Mouse (Mus musculus) liver, embryonic 16.5 days (tissue): Measurements from ENCODE around the gene Mettl3. TPM values are rescaled to one million over a fixed set of nuclear protein-coding genes. Genes with fewer than 3 reads are reported as not detected.

Source experiments
- ATAC-seq: fragments of 200-750 bp; cut with Nextera tagmentation; 2 replicates; pipeline ENCODE4 v1.8.0; 2017; ENCODE audit warnings: low read depth, mild to moderate bottlenecking, moderate number of reproducible peaks, moderate library complexity
- H3K27ac ChIP-seq: fragments of 300-500 bp; sonication (generic); 2 replicates; pipeline ENCODE4 v1.5.1; 2014; ENCODE audit warnings: mild to moderate bottlenecking, low read length
- H3K27me3 ChIP-seq: fragments of 300-500 bp; sonication (generic); 2 replicates; pipeline ENCODE4 v1.6.1; 2014; ENCODE audit warnings: low read depth, low read length, mixed read lengths; ENCODE audit not compliant: control insufficient read depth, insufficient read depth
- H3K36me3 ChIP-seq: fragments of 300-500 bp; sonication (generic); 2 replicates; pipeline ENCODE4 v1.6.1; 2014; ENCODE audit warnings: mild to moderate bottlenecking; ENCODE audit not compliant: control insufficient read depth, insufficient read depth
- H3K4me1 ChIP-seq: fragments of 300-500 bp; sonication (generic); 2 replicates; pipeline ENCODE4 v1.6.1; 2014; ENCODE audit warnings: low read depth, low read length, mixed read lengths; ENCODE audit not compliant: control insufficient read depth
- H3K4me2 ChIP-seq: fragments of 300-500 bp; sonication (generic); 2 replicates; pipeline ENCODE4 v1.6.1; 2014; ENCODE audit warnings: low read depth, low read length, mixed read lengths
- H3K4me3 ChIP-seq: fragments of 300-500 bp; sonication (generic); 2 replicates; pipeline ENCODE4 v1.5.1; 2014; ENCODE audit warnings: low read depth, mild to moderate bottlenecking, low read length
- H3K9ac ChIP-seq: fragments of 300-500 bp; sonication (generic); 2 replicates; pipeline ENCODE4 v1.6.1; 2014; ENCODE audit warnings: low read depth, low read length
- H3K9me3 ChIP-seq: fragments of 300-500 bp; sonication (generic); replicated peaks from 2 replicates; pipeline ENCODE4 v1.6.1; 2016; ENCODE audit warnings: low read length; ENCODE audit not compliant: control insufficient read depth
- WGBS: fragments of 180-500 bp; shearing (Covaris S2); extraction: QIAGEN DNeasy Blood & Tissue Kit; methylation state at CpG from one replicate; pipeline ENCODE4 v1.1.7; 2014; ENCODE audit not compliant: insufficient replicate concordance; 5-methylcytosine and 5-hydroxymethylcytosine counted together
- polyA plus RNA-seq: library from polyadenylated mRNA; unstranded; fragments of >200 nt; fragmentation: Nextera tagmentation; extraction: Ambion mirVana; gene quantifications from 2 replicates; pipeline ENCODE4 v1.2.1, GENCODE M21; 2015

Gene Mettl3
- polyA plus RNA-seq = 15.0 and 16.5 TPM in 2 replicates

- peak within 1 kb of the TSS; percentile 89 for H3K27ac ChIP-seq
- ATAC-seq = peak; percentile 92
- H3K27me3 ChIP-seq = no peaks in the 10 kb centered on the region
- under 1% methylated on average over 46 of the region's 46 CpGs for WGBS
- H3K4me3 ChIP-seq = peak within 1 kb of the TSS; percentile 70
- H3K4me1 ChIP-seq = peaks cover 22% of the 10 kb centered on the region
- H3K9ac ChIP-seq = peak within 1 kb of the TSS; percentile 69
- H3K36me3 ChIP-seq = peaks cover 5% of the 10 kb centered on the region; the same call in 1 of the 2 replicates
- no peaks in the 10 kb centered on the region for H3K9me3 ChIP-seq
- H3K4me2 ChIP-seq = peak within 1 kb of the TSS; percentile 86
Observed at GRCm38 (mm10) chr14:52304644-52305271, at the start of gene Mettl3. Mettl3 (minus strand) TSS chr14:52305128.

DNA sequence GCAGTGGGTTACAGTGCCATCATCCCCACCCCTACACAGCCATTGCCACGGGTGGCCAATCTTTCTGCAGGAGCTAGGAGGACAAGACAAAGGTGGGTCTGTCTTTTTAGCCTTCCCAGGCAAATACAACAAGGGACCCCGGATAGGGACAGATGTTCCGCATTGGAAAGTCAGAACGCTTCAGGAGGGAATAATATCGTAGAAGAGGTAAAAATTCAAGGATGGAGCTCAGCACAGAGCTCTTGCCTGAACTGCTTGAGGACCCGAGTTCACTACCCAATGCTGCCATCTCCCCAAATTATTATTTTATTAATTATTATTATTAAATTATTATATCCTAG, 34.6 kb upstream of the Mettl3 start:
- no peak overlapping the region for H3K9ac ChIP-seq
- no peak for ATAC-seq
- peaks cover 6% of the 10 kb centered on the region for H3K27me3 ChIP-seq
- no peak overlapping the region for H3K4me3 ChIP-seq
- H3K4me2 ChIP-seq = no peak overlapping the region
- no peak overlapping the region for H3K27ac ChIP-seq
- no peaks in the 10 kb centered on the region for H3K36me3 ChIP-seq
- 53% methylated on average over 6 of the region's 6 CpGs for WGBS
- H3K9me3 ChIP-seq = no peaks in the 10 kb centered on the region
- H3K4me1 ChIP-seq = no peaks in the 10 kb centered on the region; the same call in none of the 2 replicates

GRCm38 (mm10) chr14:52338751-52339511, 34.0 kb upstream of the Mettl3 start:
- Histone ChIP-seq H3K36me3 (no peaks in the 10 kb centered on the region), H3K9me3 (no peaks in the 10 kb centered on the region), H3K4me3 (no peak overlapping the region), H3K27ac (no peak overlapping the region), H3K27me3 (peaks cover 6% of the 10 kb centered on the region), H3K4me1 (no peaks in the 10 kb centered on the region; the same call in none of the 2 replicates), H3K4me2 (no peak overlapping the region), H3K9ac (no peak overlapping the region)
- 0 out of 2 replicates have a peak, but pooled peaks have one; percentile 39 for ATAC-seq
- WGBS = 26% methylated on average over 21 of the region's 21 CpGs

DNA sequence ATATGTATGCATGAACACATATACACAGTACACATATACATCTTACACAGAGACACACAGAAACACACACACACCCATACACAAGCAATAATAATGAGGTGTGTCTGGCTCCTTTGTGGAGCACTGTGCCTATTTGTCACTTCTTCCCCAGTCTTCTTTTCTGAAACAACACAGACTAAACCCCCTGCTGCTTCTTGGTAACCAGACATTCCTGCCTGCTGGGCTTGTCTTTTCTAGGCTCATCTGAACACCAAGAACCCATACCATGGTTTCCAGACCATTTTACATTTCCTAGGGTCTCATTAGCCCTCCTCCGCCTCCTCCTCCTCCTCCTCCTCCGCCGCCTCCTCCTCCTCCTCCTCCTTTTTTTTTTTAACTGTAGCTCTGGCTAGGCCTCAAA, 27.2 kb upstream of the Mettl3 start:
- Histone ChIP-seq H3K4me2 (no peak overlapping the region), H3K27ac (no peak overlapping the region), H3K9me3 (no peaks in the 10 kb centered on the region), H3K9ac (no peak overlapping the region), H3K27me3 (peaks cover 38% of the 10 kb centered on the region), H3K4me3 (no peak overlapping the region), H3K4me1 (no peaks in the 10 kb centered on the region), H3K36me3 (no peaks in the 10 kb centered on the region)
- 83% methylated on average over 3 of the region's 3 CpGs for WGBS
- ATAC-seq = no peak

DNA sequence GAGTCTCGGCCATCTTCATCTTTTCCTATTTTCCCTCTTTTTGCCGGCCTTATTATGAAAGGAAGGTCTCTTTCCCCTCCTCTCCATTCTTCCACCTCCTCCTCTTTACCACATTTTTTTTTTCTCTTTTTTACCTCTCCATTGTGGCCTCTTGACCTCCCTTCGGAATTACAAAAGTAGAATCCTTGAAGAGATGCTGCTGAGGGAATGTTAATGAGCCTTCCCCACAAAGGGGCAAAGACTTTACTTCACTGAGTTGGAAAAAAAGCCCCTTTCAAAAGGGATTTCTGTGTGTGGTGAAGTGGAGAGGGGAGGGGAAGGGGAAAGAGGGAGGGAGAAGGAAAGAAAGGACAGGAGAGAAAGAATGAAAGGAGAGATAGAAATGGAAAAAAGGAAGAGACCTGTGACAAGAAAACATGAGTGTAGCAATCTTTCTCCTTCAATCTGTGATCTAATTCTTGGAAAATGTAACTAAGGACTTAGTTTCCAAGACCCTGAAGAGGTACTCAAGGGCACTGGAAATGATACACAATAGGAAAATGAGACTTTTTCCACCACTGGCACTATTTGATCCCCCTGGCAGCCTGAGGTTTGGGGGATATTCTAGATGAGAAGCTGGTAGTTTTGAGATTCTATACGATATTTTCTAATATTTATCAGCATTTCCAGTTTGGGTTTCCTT, 26.3 kb upstream of the Mettl3 start:
- peaks cover 47% of the 10 kb centered on the region for H3K27me3 ChIP-seq

GRCm38 (mm10) chr14:52327910-52328812, 23.2 kb upstream of the Mettl3 start, which contains the start of gene Sall2:
Sall2 (minus strand) TSS chr14:52328762.
- Histone ChIP-seq H3K36me3 (no peaks in the 10 kb centered on the region), H3K9me3 (no peaks in the 10 kb centered on the region), H3K4me2 (peak within 1 kb of the TSS; percentile 37), H3K9ac (no peak within 1 kb of the TSS), H3K27ac (no peak within 1 kb of the TSS), H3K4me1 (no peaks in the 10 kb centered on the region), H3K27me3 (peaks cover 54% of the 10 kb centered on the region), H3K4me3 (peak within 1 kb of the TSS; percentile 9; the same call in 1 of the 2 replicates)
- no peak for ATAC-seq
- 2% methylated on average over 26 of the region's 26 CpGs for WGBS

More for the DNA sequence above, 26.3 kb upstream of the Mettl3 start:
- WGBS = 27% methylated on average over 4 of the region's 4 CpGs
- H3K4me3 ChIP-seq = no peak overlapping the region
- no peak for ATAC-seq
- H3K4me1 ChIP-seq = no peaks in the 10 kb centered on the region
- no peaks in the 10 kb centered on the region for H3K9me3 ChIP-seq
- H3K36me3 ChIP-seq = no peaks in the 10 kb centered on the region
- no peak overlapping the region for H3K4me2 ChIP-seq
- H3K27ac ChIP-seq = no peak overlapping the region
- no peak overlapping the region for H3K9ac ChIP-seq

- H3K9me3 ChIP-seq = no peaks in the 10 kb centered on the region
- no peak for ATAC-seq
- 5% methylated on average over 14 of the region's 14 CpGs for WGBS
- no peak overlapping the region for H3K27ac ChIP-seq
- H3K4me2 ChIP-seq = peak overlapping the region; percentile 37; the same call in 1 of the 2 replicates
- H3K36me3 ChIP-seq = no peaks in the 10 kb centered on the region
- peaks cover 54% of the 10 kb centered on the region for H3K27me3 ChIP-seq
- no peaks in the 10 kb centered on the region for H3K4me1 ChIP-seq
- H3K9ac ChIP-seq = no peak overlapping the region
- H3K4me3 ChIP-seq = 0 out of 2 replicates have a peak overlapping the region, but pooled peaks have one; percentile 7
Observed at GRCm38 (mm10) chr14:52327375-52327901, 22.5 kb upstream of the Mettl3 start.

DNA sequence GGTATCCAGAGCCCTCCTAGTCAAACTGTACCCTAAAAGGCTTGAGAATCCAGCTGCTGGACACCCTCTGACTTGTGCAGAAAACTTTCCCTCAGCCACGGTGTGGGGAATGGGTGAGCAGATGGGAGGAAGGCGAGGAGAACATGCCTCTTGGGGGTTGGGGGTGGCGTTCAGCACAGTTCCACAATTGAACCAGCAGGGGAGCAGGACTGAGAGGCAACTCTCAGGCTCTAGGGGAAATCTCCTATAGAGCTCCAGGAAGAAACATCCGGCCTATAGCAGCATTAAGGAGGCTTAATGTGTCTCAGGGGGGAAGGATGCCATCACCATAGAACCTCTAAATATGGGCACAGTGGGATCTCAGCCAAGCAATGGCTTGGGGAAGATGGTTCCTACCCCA, 21.0 kb upstream of the Mettl3 start:
- Histone ChIP-seq H3K9me3 (no peaks in the 10 kb centered on the region), H3K4me1 (no peaks in the 10 kb centered on the region), H3K36me3 (no peaks in the 10 kb centered on the region), H3K9ac (no peak overlapping the region), H3K4me3 (no peak overlapping the region), H3K27ac (no peak overlapping the region), H3K4me2 (no peak overlapping the region), H3K27me3 (peaks cover 46% of the 10 kb centered on the region)
- 14% methylated on average over 4 of the region's 4 CpGs for WGBS
- no peak for ATAC-seq
